Mouse (Mus musculus): ENCODE results near the gene Tspan15. TPM values are rescaled to one million over a fixed set of nuclear protein-coding genes. Genes with fewer than 3 reads are reported as not detected.

Tspan15 gene
- polyA plus RNA-seq, 1 experiment from 2014 or later = 12.0 TPM

- WGBS (ENCODE audit: insufficient replicate concordance) = 81% methylated on average over 5 of the region's 5 CpGs
- no peaks in the 10 kb centered on the region for H3K27me3 ChIP-seq (ENCODE audit: control insufficient read depth, insufficient read depth, low read depth, low read length)
- H3K36me3 ChIP-seq (ENCODE audit: control insufficient read depth, insufficient read depth) = no peaks in the 10 kb centered on the region
- no peak overlapping the region for H3K4me3 ChIP-seq (ENCODE audit: low read depth, low read length)
- no peak overlapping the region for H3K4me2 ChIP-seq (ENCODE audit: low read depth, low read length)
- no peaks in the 10 kb centered on the region for H3K9me3 ChIP-seq (replicated peaks; ENCODE audit: control insufficient read depth, low read length)
- no peak overlapping the region for H3K9ac ChIP-seq (ENCODE audit: low read depth, low read length)
- no peak for ATAC-seq (ENCODE audit: low read depth)
- no peaks in the 10 kb centered on the region; the same call in 1 of the 2 replicates for H3K4me1 ChIP-seq (ENCODE audit: control insufficient read depth, low read depth, low read length)
- H3K27ac ChIP-seq (ENCODE audit: low read length) = no peak overlapping the region
Observed at GRCm38 (mm10) chr10:62258298-62258697, 27.2 kb upstream of the Tspan15 start.

GRCm38 (mm10) chr10:62252496-62253235 is 21.6 kb upstream of the Tspan15 start:
- H3K9ac ChIP-seq (ENCODE audit: low read depth, low read length) = no peak overlapping the region
- H3K9me3 ChIP-seq (replicated peaks; ENCODE audit: control insufficient read depth, low read length) = no peaks in the 10 kb centered on the region
- ATAC-seq (ENCODE audit: low read depth) = no peak
- WGBS (ENCODE audit: insufficient replicate concordance) = 72% methylated on average over 27 of the region's 27 CpGs
- H3K27ac ChIP-seq (ENCODE audit: low read length) = no peak overlapping the region
- H3K36me3 ChIP-seq (ENCODE audit: control insufficient read depth, insufficient read depth) = no peaks in the 10 kb centered on the region
- H3K4me3 ChIP-seq (ENCODE audit: low read depth, low read length) = no peak overlapping the region
- no peaks in the 10 kb centered on the region for H3K27me3 ChIP-seq (ENCODE audit: control insufficient read depth, insufficient read depth, low read depth, low read length)
- no peaks in the 10 kb centered on the region for H3K4me1 ChIP-seq (ENCODE audit: control insufficient read depth, low read depth, low read length)
- H3K4me2 ChIP-seq (ENCODE audit: low read depth, low read length) = no peak overlapping the region

GRCm38 (mm10) chr10:62252000-62252488 is 21.0 kb upstream of the Tspan15 start, which contains the start of gene Tacr2:
TSS of gene Tacr2 (plus strand) at chr10:62252438.
- no peak within 1 kb of the TSS for H3K9ac ChIP-seq (ENCODE audit: low read depth, low read length)
- no peaks in the 10 kb centered on the region for H3K27me3 ChIP-seq (ENCODE audit: control insufficient read depth, insufficient read depth, low read depth, low read length)
- H3K36me3 ChIP-seq (ENCODE audit: control insufficient read depth, insufficient read depth) = no peaks in the 10 kb centered on the region
- no peak within 1 kb of the TSS for H3K4me2 ChIP-seq (ENCODE audit: low read depth, low read length)
- no peak for ATAC-seq (ENCODE audit: low read depth)
- H3K27ac ChIP-seq (ENCODE audit: low read length) = no peak within 1 kb of the TSS
- no peak within 1 kb of the TSS for H3K4me3 ChIP-seq (ENCODE audit: low read depth, low read length)
- H3K9me3 ChIP-seq (replicated peaks; ENCODE audit: control insufficient read depth, low read length) = no peaks in the 10 kb centered on the region
- H3K4me1 ChIP-seq (ENCODE audit: control insufficient read depth, low read depth, low read length) = no peaks in the 10 kb centered on the region
- 56% methylated on average over 12 of the region's 12 CpGs for WGBS (ENCODE audit: insufficient replicate concordance)

GRCm38 (mm10) chr10:62247815-62248214 is 16.8 kb upstream of the Tspan15 start:
- H3K27ac ChIP-seq (ENCODE audit: low read length) = no peak overlapping the region
- 18% methylated on average over 8 of the region's 8 CpGs for WGBS (ENCODE audit: insufficient replicate concordance)
- no peaks in the 10 kb centered on the region for H3K36me3 ChIP-seq (ENCODE audit: control insufficient read depth, insufficient read depth)
- H3K9ac ChIP-seq (ENCODE audit: low read depth, low read length) = no peak overlapping the region
- no peak overlapping the region for H3K4me2 ChIP-seq (ENCODE audit: low read depth, low read length)
- H3K27me3 ChIP-seq (ENCODE audit: control insufficient read depth, insufficient read depth, low read depth, low read length) = no peaks in the 10 kb centered on the region
- H3K9me3 ChIP-seq (replicated peaks; ENCODE audit: control insufficient read depth, low read length) = no peaks in the 10 kb centered on the region
- ATAC-seq (ENCODE audit: low read depth) = no peak
- no peak overlapping the region for H3K4me3 ChIP-seq (ENCODE audit: low read depth, low read length)
- no peaks in the 10 kb centered on the region for H3K4me1 ChIP-seq (ENCODE audit: control insufficient read depth, low read depth, low read length)

GRCm38 (mm10) chr10:62247156-62247555 is 16.1 kb upstream of the Tspan15 start:
- Histone ChIP-seq H3K9ac (ENCODE audit: low read depth, low read length) (no peak overlapping the region), H3K4me3 (ENCODE audit: low read depth, low read length) (no peak overlapping the region), H3K4me2 (ENCODE audit: low read depth, low read length) (no peak overlapping the region), H3K4me1 (ENCODE audit: control insufficient read depth, low read depth, low read length) (no peaks in the 10 kb centered on the region), H3K9me3 (replicated peaks; ENCODE audit: control insufficient read depth, low read length) (no peaks in the 10 kb centered on the region), H3K36me3 (ENCODE audit: control insufficient read depth, insufficient read depth) (no peaks in the 10 kb centered on the region), H3K27ac (ENCODE audit: low read length) (no peak overlapping the region), H3K27me3 (ENCODE audit: control insufficient read depth, insufficient read depth, low read depth, low read length) (no peaks in the 10 kb centered on the region)
- 67% methylated on average over 3 of the region's 3 CpGs for WGBS (ENCODE audit: insufficient replicate concordance)
- ATAC-seq (ENCODE audit: low read depth) = no peak

- Histone ChIP-seq H3K4me2 (ENCODE audit: low read depth, low read length) (no peak overlapping the region), H3K9me3 (replicated peaks; ENCODE audit: control insufficient read depth, low read length) (no peaks in the 10 kb centered on the region), H3K4me1 (ENCODE audit: control insufficient read depth, low read depth, low read length) (peaks cover 3% of the 10 kb centered on the region; the same call in 1 of the 2 replicates), H3K9ac (ENCODE audit: low read depth, low read length) (no peak overlapping the region), H3K36me3 (ENCODE audit: control insufficient read depth, insufficient read depth) (no peaks in the 10 kb centered on the region), H3K27ac (ENCODE audit: low read length) (no peak overlapping the region), H3K27me3 (ENCODE audit: control insufficient read depth, insufficient read depth, low read depth, low read length) (no peaks in the 10 kb centered on the region), H3K4me3 (ENCODE audit: low read depth, low read length) (no peak overlapping the region)
- no peak for ATAC-seq (ENCODE audit: low read depth)
- WGBS (ENCODE audit: insufficient replicate concordance) = 66% methylated on average over 9 of the region's 9 CpGs
Observed at GRCm38 (mm10) chr10:62244067-62244466, 13.0 kb upstream of the Tspan15 start.

GRCm38 (mm10) chr10:62242896-62243295 is 11.8 kb upstream of the Tspan15 start:
- Histone ChIP-seq H3K4me3 (ENCODE audit: low read depth, low read length) (no peak overlapping the region), H3K4me2 (ENCODE audit: low read depth, low read length) (no peak overlapping the region), H3K9me3 (replicated peaks; ENCODE audit: control insufficient read depth, low read length) (no peaks in the 10 kb centered on the region), H3K27ac (ENCODE audit: low read length) (no peak overlapping the region), H3K9ac (ENCODE audit: low read depth, low read length) (no peak overlapping the region), H3K27me3 (ENCODE audit: control insufficient read depth, insufficient read depth, low read depth, low read length) (no peaks in the 10 kb centered on the region), H3K36me3 (ENCODE audit: control insufficient read depth, insufficient read depth) (no peaks in the 10 kb centered on the region), H3K4me1 (ENCODE audit: control insufficient read depth, low read depth, low read length) (peaks cover 12% of the 10 kb centered on the region)
- WGBS (ENCODE audit: insufficient replicate concordance) = 44% methylated on average over 12 of the region's 13 CpGs
- no peak for ATAC-seq (ENCODE audit: low read depth)

- WGBS (ENCODE audit: insufficient replicate concordance) = 68% methylated on average over 10 of the region's 10 CpGs
- H3K4me1 ChIP-seq (ENCODE audit: control insufficient read depth, low read depth, low read length) = peaks cover 16% of the 10 kb centered on the region
- no peak overlapping the region for H3K4me2 ChIP-seq (ENCODE audit: low read depth, low read length)
- no peak overlapping the region for H3K27ac ChIP-seq (ENCODE audit: low read length)
- H3K27me3 ChIP-seq (ENCODE audit: control insufficient read depth, insufficient read depth, low read depth, low read length) = no peaks in the 10 kb centered on the region
- no peaks in the 10 kb centered on the region for H3K36me3 ChIP-seq (ENCODE audit: control insufficient read depth, insufficient read depth)
- H3K9ac ChIP-seq (ENCODE audit: low read depth, low read length) = no peak overlapping the region
- no peak overlapping the region for H3K4me3 ChIP-seq (ENCODE audit: low read depth, low read length)
- ATAC-seq (ENCODE audit: low read depth) = no peak
- H3K9me3 ChIP-seq (replicated peaks; ENCODE audit: control insufficient read depth, low read length) = no peaks in the 10 kb centered on the region
Observed at GRCm38 (mm10) chr10:62242358-62242757, 11.3 kb upstream of the Tspan15 start.

GRCm38 (mm10) chr10:62239270-62239669 is 8.2 kb upstream of the Tspan15 start:
- Histone ChIP-seq H3K9me3 (replicated peaks; ENCODE audit: control insufficient read depth, low read length) (no peaks in the 10 kb centered on the region), H3K4me3 (ENCODE audit: low read depth, low read length) (no peak overlapping the region), H3K9ac (ENCODE audit: low read depth, low read length) (no peak overlapping the region), H3K27ac (ENCODE audit: low read length) (no peak overlapping the region), H3K27me3 (ENCODE audit: control insufficient read depth, insufficient read depth, low read depth, low read length) (no peaks in the 10 kb centered on the region), H3K36me3 (ENCODE audit: control insufficient read depth, insufficient read depth) (no peaks in the 10 kb centered on the region), H3K4me2 (ENCODE audit: low read depth, low read length) (no peak overlapping the region), H3K4me1 (ENCODE audit: control insufficient read depth, low read depth, low read length) (peaks cover 29% of the 10 kb centered on the region)
- WGBS (ENCODE audit: insufficient replicate concordance) = 61% methylated on average over 6 of the region's 6 CpGs
- ATAC-seq (ENCODE audit: low read depth) = no peak
